Mouse (Mus musculus) embryonic facial prominence, embryonic 15.5 days (tissue): ENCODE measurements around the gene Mum1. TPM values are rescaled to one million over a fixed set of nuclear protein-coding genes. Genes with fewer than 3 reads are reported as not detected.

ENCODE experiments used
- ATAC-seq: fragments of 200-750 bp; cut with Nextera tagmentation; 2 replicates; pipeline ENCODE4 v1.8.0; 2017; ENCODE audit warnings: low read depth, moderate TSS enrichment; ENCODE audit not compliant: insufficient number of reproducible peaks, low FRiP score, low TSS enrichment
- H3K27ac ChIP-seq: fragments of 300-500 bp; sonication (generic); replicated peaks from 2 replicates; pipeline ENCODE4 v1.5.1; 2015; ENCODE audit warnings: mild to moderate bottlenecking, inconsistent platforms
- H3K27me3 ChIP-seq: fragments of 300-500 bp; sonication (generic); 2 replicates; pipeline ENCODE4 v1.6.1; 2015; ENCODE audit warnings: inconsistent platforms
- H3K36me3 ChIP-seq: fragments of 300-500 bp; sonication (generic); 2 replicates; pipeline ENCODE4 v1.6.1; 2015; ENCODE audit warnings: mild to moderate bottlenecking, inconsistent platforms
- H3K4me1 ChIP-seq: fragments of 300-500 bp; sonication (generic); 2 replicates; pipeline ENCODE4 v1.6.1; 2015; ENCODE audit warnings: inconsistent platforms
- H3K4me2 ChIP-seq: fragments of 300-500 bp; sonication (generic); replicated peaks from 2 replicates; pipeline ENCODE4 v1.6.1; 2015; ENCODE audit warnings: mild to moderate bottlenecking, inconsistent platforms
- H3K4me3 ChIP-seq: fragments of 300-500 bp; sonication (generic); replicated peaks from 2 replicates; pipeline ENCODE4 v1.5.1; 2015; ENCODE audit warnings: mild to moderate bottlenecking, inconsistent platforms
- H3K9ac ChIP-seq: fragments of 300-500 bp; sonication (generic); 2 replicates; pipeline ENCODE4 v1.6.1; 2015; ENCODE audit warnings: inconsistent platforms
- H3K9me3 ChIP-seq: fragments of 300-500 bp; sonication (generic); replicated peaks from 2 replicates; pipeline ENCODE4 v1.6.1; 2016; ENCODE audit warnings: inconsistent platforms
- WGBS: fragments of 180-500 bp; shearing (Covaris S2); methylation state at CpG from one replicate; pipeline ENCODE4 v1.1.7; 2015; 5-methylcytosine and 5-hydroxymethylcytosine counted together
- polyA plus RNA-seq: library from polyadenylated mRNA; unstranded; fragments of >200 nt; fragmentation: Nextera tagmentation; extraction: Ambion mirVana; gene quantifications from 2 replicates; pipeline ENCODE4 v1.2.1, GENCODE M21; 2015

Mum1 gene
- 75.2 and 77.0 TPM in 2 replicates for polyA plus RNA-seq

GRCm38 (mm10) chr10:80226416-80227165, at the start of gene Mum1:
Gene Mum1 (plus strand): TSS chr10:80226434.
- peaks cover 24% of the 10 kb centered on the region for H3K36me3 ChIP-seq
- peak within 1 kb of the TSS; percentile 93 for H3K27ac ChIP-seq
- peaks cover 47% of the 10 kb centered on the region for H3K4me1 ChIP-seq
- peak within 1 kb of the TSS; percentile 82 for H3K9ac ChIP-seq
- H3K4me2 ChIP-seq, result peak within 1 kb of the TSS; percentile 85
- H3K27me3 ChIP-seq, result no peaks in the 10 kb centered on the region
- WGBS, result under 1% methylated on average over 71 of the region's 75 CpGs
- peak within 1 kb of the TSS; percentile 62 for H3K4me3 ChIP-seq
- ATAC-seq, result peak; percentile 100
- H3K9me3 ChIP-seq, result no peaks in the 10 kb centered on the region

GRCm38 (mm10) chr10:80177441-80178279, 48.6 kb upstream of the Mum1 start:
- peaks cover 7% of the 10 kb centered on the region; the same call in 1 of the 2 replicates for H3K36me3 ChIP-seq
- H3K27me3 ChIP-seq, result no peaks in the 10 kb centered on the region
- no peak overlapping the region for H3K9ac ChIP-seq
- H3K4me1 ChIP-seq, result peaks cover 39% of the 10 kb centered on the region
- 64% methylated on average over 7 of the region's 7 CpGs for WGBS
- no peak overlapping the region for H3K4me2 ChIP-seq
- H3K4me3 ChIP-seq, result no peak overlapping the region
- no peaks in the 10 kb centered on the region for H3K9me3 ChIP-seq
- ATAC-seq, result no peak
- no peak overlapping the region for H3K27ac ChIP-seq

- Histone ChIP-seq H3K27ac (peak within 1 kb of the TSS; percentile 68), H3K36me3 (peaks cover 11% of the 10 kb centered on the region), H3K9ac (peak within 1 kb of the TSS; percentile 78), H3K4me2 (peak within 1 kb of the TSS; percentile 55), H3K9me3 (no peaks in the 10 kb centered on the region), H3K4me3 (peak within 1 kb of the TSS; percentile 75), H3K4me1 (peaks cover 31% of the 10 kb centered on the region), H3K27me3 (no peaks in the 10 kb centered on the region)
- peak; percentile 69 for ATAC-seq
- WGBS, result 2% methylated on average over 52 of the region's 106 CpGs
Observed at GRCm38 (mm10) chr10:80179068-80180051, 46.9 kb upstream of the Mum1 start, which contains the start of gene Efna2. Gene Efna2 (plus strand): TSS chr10:80179482.

GRCm38 (mm10) chr10:80180288-80180687, 45.9 kb upstream of the Mum1 start:
- ATAC-seq, result no peak
- no peak overlapping the region for H3K27ac ChIP-seq
- H3K36me3 ChIP-seq, result peaks cover 11% of the 10 kb centered on the region
- peak overlapping the region; percentile 75 for H3K4me3 ChIP-seq
- WGBS, result 40% methylated on average over 6 of the region's 6 CpGs
- peaks cover 25% of the 10 kb centered on the region for H3K4me1 ChIP-seq
- no peaks in the 10 kb centered on the region for H3K9me3 ChIP-seq
- H3K4me2 ChIP-seq, result peak overlapping the region; percentile 55
- no peaks in the 10 kb centered on the region for H3K27me3 ChIP-seq
- H3K9ac ChIP-seq, result peak overlapping the region; percentile 78

GRCm38 (mm10) chr10:80180823-80181222, 45.4 kb upstream of the Mum1 start:
- no peak overlapping the region for H3K27ac ChIP-seq

GRCm38 (mm10) chr10:80182547-80182946, 43.7 kb upstream of the Mum1 start:
- WGBS, result 90% methylated on average over 7 of the region's 7 CpGs
- no peak for ATAC-seq
- H3K4me3 ChIP-seq, result no peak overlapping the region

More at GRCm38 (mm10) chr10:80180823-80181222, 45.4 kb upstream of the Mum1 start:
- no peaks in the 10 kb centered on the region for H3K9me3 ChIP-seq
- no peaks in the 10 kb centered on the region for H3K27me3 ChIP-seq
- H3K4me1 ChIP-seq, result peaks cover 21% of the 10 kb centered on the region
- peaks cover 11% of the 10 kb centered on the region for H3K36me3 ChIP-seq
- H3K9ac ChIP-seq, result peak overlapping the region; percentile 12; the same call in 1 of the 2 replicates
- peak overlapping the region; percentile 75 for H3K4me3 ChIP-seq
- ATAC-seq, result no peak
- H3K4me2 ChIP-seq, result peak overlapping the region; percentile 55
- 16% methylated on average over 5 of the region's 5 CpGs for WGBS

GRCm38 (mm10) chr10:80186649-80187048, 39.6 kb upstream of the Mum1 start:
- no peak overlapping the region for H3K27ac ChIP-seq
- no peak overlapping the region for H3K9ac ChIP-seq
- H3K4me2 ChIP-seq, result no peak overlapping the region
- peaks cover 33% of the 10 kb centered on the region for H3K36me3 ChIP-seq
- ATAC-seq, result no peak
- H3K9me3 ChIP-seq, result no peaks in the 10 kb centered on the region
- peaks cover 27% of the 10 kb centered on the region for H3K27me3 ChIP-seq
- no peak overlapping the region for H3K4me3 ChIP-seq
- WGBS, result 50% methylated on average over 27 of the region's 27 CpGs
- H3K4me1 ChIP-seq, result peaks cover 20% of the 10 kb centered on the region

More at GRCm38 (mm10) chr10:80182547-80182946, 43.7 kb upstream of the Mum1 start:
- Histone ChIP-seq H3K4me1 (peaks cover 20% of the 10 kb centered on the region), H3K27ac (no peak overlapping the region), H3K9ac (no peak overlapping the region), H3K27me3 (no peaks in the 10 kb centered on the region), H3K4me2 (no peak overlapping the region), H3K36me3 (peaks cover 17% of the 10 kb centered on the region), H3K9me3 (no peaks in the 10 kb centered on the region)

GRCm38 (mm10) chr10:80187739-80188138, 38.5 kb upstream of the Mum1 start:
- no peak overlapping the region for H3K4me2 ChIP-seq
- peaks cover 27% of the 10 kb centered on the region for H3K27me3 ChIP-seq
- H3K36me3 ChIP-seq, result peaks cover 25% of the 10 kb centered on the region; the same call in 1 of the 2 replicates
- WGBS, result 86% methylated on average over 10 of the region's 10 CpGs
- H3K4me3 ChIP-seq, result no peak overlapping the region
- ATAC-seq, result no peak
- no peaks in the 10 kb centered on the region for H3K9me3 ChIP-seq
- H3K27ac ChIP-seq, result no peak overlapping the region
- no peak overlapping the region for H3K9ac ChIP-seq
- peaks cover 20% of the 10 kb centered on the region for H3K4me1 ChIP-seq

- Histone ChIP-seq H3K4me1 (peaks cover 20% of the 10 kb centered on the region), H3K4me3 (no peak overlapping the region), H3K27me3 (peaks cover 27% of the 10 kb centered on the region), H3K9me3 (no peaks in the 10 kb centered on the region), H3K9ac (no peak overlapping the region), H3K4me2 (no peak overlapping the region), H3K27ac (no peak overlapping the region), H3K36me3 (peaks cover 22% of the 10 kb centered on the region; the same call in 1 of the 2 replicates)
- WGBS, result 70% methylated on average over 15 of the region's 15 CpGs
- ATAC-seq, result no peak
Observed at GRCm38 (mm10) chr10:80188453-80189024, 37.7 kb upstream of the Mum1 start.

- Histone ChIP-seq H3K27ac (no peak overlapping the region), H3K4me3 (peak overlapping the region; percentile 47), H3K36me3 (peaks cover 21% of the 10 kb centered on the region; the same call in 1 of the 2 replicates), H3K27me3 (peaks cover 27% of the 10 kb centered on the region), H3K9ac (no peak overlapping the region), H3K9me3 (no peaks in the 10 kb centered on the region), H3K4me2 (peak overlapping the region; percentile 78), H3K4me1 (peaks cover 20% of the 10 kb centered on the region)
- WGBS, result 16% methylated on average over 21 of the region's 21 CpGs
- no peak for ATAC-seq
Observed at GRCm38 (mm10) chr10:80189999-80190398, 36.2 kb upstream of the Mum1 start.
